ENCODE assay signal across 8 mouse cellular contexts in genomic region chr3:37906806-37907251, GRCm38 (mm10).
DNase-seq lines count a peak whose midpoint lies in the region; ATAC-seq and TF ChIP-seq lines count a peak whose summit lies in the region.

No protein-coding gene starts in this region.

- no peak overlapping the region for H3K4me2 ChIP-seq in limb, embryonic 13.5 days (replicated peaks)
- no peak overlapping the region for H3K4me2 ChIP-seq in forebrain, embryonic 14.5 days (ENCODE audit: low read length)

- no peaks in the 10 kb centered on the region for H3K36me3 ChIP-seq in limb, embryonic 13.5 days
- H3K36me3 ChIP-seq in forebrain, embryonic 14.5 days (ENCODE audit: control insufficient read depth, insufficient read depth, low read length) = no peaks in the 10 kb centered on the region

- H3K27me3 ChIP-seq in Patski = no peaks in the 10 kb centered on the region
- no peaks in the 10 kb centered on the region for H3K27me3 ChIP-seq in limb, embryonic 13.5 days
- H3K27me3 ChIP-seq in forebrain, embryonic 14.5 days (replicated peaks; ENCODE audit: control insufficient read depth, insufficient read depth, low read length) = no peaks in the 10 kb centered on the region

- no peak overlapping the region for H3K4me3 ChIP-seq in limb, embryonic 13.5 days
- H3K4me3 ChIP-seq in forebrain, embryonic 14.5 days (ENCODE audit: low read depth, low read length) = no peak overlapping the region

- 7% methylated on average over 5 of the region's 5 CpGs for WGBS in limb, embryonic 13.5 days
- WGBS in forebrain, embryonic 14.5 days = 55% methylated on average over 5 of the region's 5 CpGs

- H3K9ac ChIP-seq in limb, embryonic 13.5 days = no peak overlapping the region
- H3K9ac ChIP-seq in forebrain, embryonic 14.5 days (ENCODE audit: low read length) = no peak overlapping the region

- peaks cover 17% of the 10 kb centered on the region for H3K4me1 ChIP-seq in limb, embryonic 13.5 days
- no peaks in the 10 kb centered on the region for H3K4me1 ChIP-seq in forebrain, embryonic 14.5 days (ENCODE audit: control insufficient read depth, insufficient read depth, low read length)

- POLR2A ChIA-PET in Patski (lab: Charles Lee) = interaction anchor here (0.6 to 2.5 kb wide), 7 partner anchors 18 to 293 kb away, joined by 3 to 11 read pairs (median 3); partner anchors contain the start of gene Spry1

- no peak for TF ChIP-seq CTCF in Patski (IDR thresholded peaks at IDR 0.05)

- ATAC-seq in Patski = peak; percentile 26
- peak; percentile 73 for ATAC-seq in limb, embryonic 13.5 days (ENCODE audit: low FRiP score, low read depth)
- ATAC-seq in forebrain, embryonic 14.5 days = no peak

- CTCF ChIA-PET in Patski (lab: Charles Lee) = no interaction called here

- no peaks in the 10 kb centered on the region for H3K9me3 ChIP-seq in limb, embryonic 13.5 days
- H3K9me3 ChIP-seq in forebrain, embryonic 14.5 days (replicated peaks; ENCODE audit: control insufficient read depth, low read length) = no peaks in the 10 kb centered on the region

- peak overlapping the region; percentile 17; the same call in 1 of the 2 replicates for H3K27ac ChIP-seq in limb, embryonic 13.5 days
- no peak overlapping the region for H3K27ac ChIP-seq in forebrain, embryonic 14.5 days (ENCODE audit: low read depth, low read length)

- intact Hi-C loops in heart, postnatal 36 days (cut with DNase I) = no loop called here

- no peak for DNase-seq in Patski (ENCODE audit: low read depth, low spot score)
- DNase-seq in embryo, embryonic 10 days (ENCODE audit: low spot score) = peak; percentile 83
- DNase-seq in heart, postnatal 36 days = peak; percentile 36 to 52
- DNase-seq in thymus, postnatal 10 days (ENCODE audit: low spot score in 2 of 2) = peak; percentile 10 to 24
- DNase-seq in forebrain, embryonic 14.5 days (ENCODE audit: low spot score) = no peak
- no peak for DNase-seq in testis, postnatal 14 days (ENCODE audit: low spot score)
- no peak for DNase-seq in layer of hippocampus, postnatal 10 days (ENCODE audit: low spot score in 2 of 2)

- in situ Hi-C loops in Patski (cut with MboI; ENCODE audit: low pct_unique_long_range_greater_than_20kb) = no loop called here

Comparison
In these comparisons a context has a peak if more than half of its experiments do, and no peak if none do; other contexts are left out.
1. DNase-seq: peak in embryo, embryonic 10 days (single experiment), heart, postnatal 36 days (2 of 2) and thymus, postnatal 10 days (2 of 2); none in Patski (single experiment), forebrain, embryonic 14.5 days (single experiment), testis, postnatal 14 days (single experiment) and layer of hippocampus, postnatal 10 days (0 of 2).